Mouse (Mus musculus) kidney, postnatal 36 days (tissue): ENCODE data around the gene Hoxb8.

Experiments
- DNase-seq, 2 experiments: peaks; one replicate each; pipeline ENCODE4 v3.0.0; 2021 to 2022; ENCODE audit warnings: mixed read lengths in 2 of 2

The Hoxb8 gene

DNA sequence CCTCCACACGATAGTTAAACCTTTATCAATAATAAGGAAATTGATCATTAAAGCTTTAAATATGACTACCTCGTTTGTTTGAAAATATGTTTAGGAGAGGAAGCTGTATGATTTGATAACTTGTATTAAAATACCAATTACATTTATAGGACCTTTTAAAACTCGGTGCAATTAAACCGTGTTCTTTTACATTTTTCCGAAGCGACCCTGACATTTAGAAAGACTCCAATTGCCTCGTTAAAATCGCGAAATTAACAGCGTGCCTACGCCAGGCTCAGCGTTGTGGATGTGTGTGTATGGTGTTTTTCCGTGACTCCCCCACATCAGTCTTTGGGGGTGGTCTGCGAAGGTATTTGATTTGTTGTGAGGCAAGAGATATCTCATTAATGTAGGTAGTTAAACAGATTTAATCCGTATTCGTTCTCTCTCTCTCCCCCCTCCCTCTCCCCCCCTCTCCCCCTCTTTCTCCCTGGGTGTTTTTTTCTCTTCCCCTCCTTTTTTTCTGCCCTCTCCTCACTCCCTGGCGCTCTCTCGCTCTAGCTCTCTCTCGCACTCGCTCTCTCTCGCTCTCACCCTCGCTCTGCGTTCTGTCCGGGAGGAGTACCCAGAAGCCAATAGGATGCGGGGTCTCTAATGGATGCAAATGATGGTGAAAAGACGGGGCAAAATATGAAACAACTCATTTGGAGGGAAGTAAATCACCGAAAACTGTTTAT is at the start of gene Hoxb8:
TSS of gene Hoxb8 (plus strand) at position 51 of the 716 bp plus-strand sequence.
- DNase-seq: peak in 1 of 2 experiments; percentile 64

DNA sequence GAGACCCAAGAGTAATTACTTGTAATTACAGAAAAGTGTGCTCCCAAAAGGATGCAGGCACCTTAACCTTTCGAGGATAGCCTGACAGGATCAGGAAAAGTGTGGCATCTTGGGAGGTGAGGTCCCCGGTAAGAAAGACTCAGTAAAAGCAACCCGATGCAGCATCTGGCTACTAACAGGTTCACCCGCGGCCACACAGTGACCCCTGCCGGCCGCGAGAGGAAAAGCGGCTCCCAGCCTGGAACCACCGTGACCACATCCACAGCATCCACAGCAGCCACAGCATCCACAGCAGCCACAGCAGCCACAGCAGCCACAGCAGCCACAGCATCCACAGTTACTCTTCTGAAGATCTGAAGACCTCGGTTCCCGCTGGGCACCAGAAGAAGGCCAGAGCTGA is 46.8 kb upstream of the Hoxb8 start:
- DNase-seq: peak in 1 of 2 experiments; percentile 80

GRCm38 (mm10) chr11:96240211-96240610 is 41.5 kb upstream of the Hoxb8 start:
- DNase-seq: peak; percentile 53 to 79

DNA sequence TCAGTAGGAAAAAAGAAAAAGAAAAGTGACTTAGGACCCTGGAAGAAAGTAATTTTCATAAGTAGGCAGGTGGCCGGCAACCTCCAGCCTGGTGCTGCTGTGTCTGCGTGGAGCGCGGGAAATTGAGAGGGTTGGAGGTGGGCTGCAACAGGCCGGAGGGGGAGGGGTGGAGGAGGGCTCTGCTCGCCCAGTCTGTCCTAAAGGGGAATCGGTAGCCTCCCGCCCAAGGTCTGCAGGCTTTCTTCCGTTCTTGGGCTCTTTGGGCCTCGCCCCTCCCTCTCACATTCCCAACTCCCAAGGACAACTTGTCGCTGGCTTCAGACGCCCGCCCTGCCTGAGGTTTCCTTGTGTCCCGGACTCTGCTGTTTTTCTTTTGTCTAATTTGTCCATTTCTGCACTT is 30.8 kb upstream of the Hoxb8 start:
- DNase-seq: peak; percentile 75 to 77

- DNase-seq: peak; percentile 71 to 79
Observed at GRCm38 (mm10) chr11:96251480-96252031, 30.1 kb upstream of the Hoxb8 start.

DNA sequence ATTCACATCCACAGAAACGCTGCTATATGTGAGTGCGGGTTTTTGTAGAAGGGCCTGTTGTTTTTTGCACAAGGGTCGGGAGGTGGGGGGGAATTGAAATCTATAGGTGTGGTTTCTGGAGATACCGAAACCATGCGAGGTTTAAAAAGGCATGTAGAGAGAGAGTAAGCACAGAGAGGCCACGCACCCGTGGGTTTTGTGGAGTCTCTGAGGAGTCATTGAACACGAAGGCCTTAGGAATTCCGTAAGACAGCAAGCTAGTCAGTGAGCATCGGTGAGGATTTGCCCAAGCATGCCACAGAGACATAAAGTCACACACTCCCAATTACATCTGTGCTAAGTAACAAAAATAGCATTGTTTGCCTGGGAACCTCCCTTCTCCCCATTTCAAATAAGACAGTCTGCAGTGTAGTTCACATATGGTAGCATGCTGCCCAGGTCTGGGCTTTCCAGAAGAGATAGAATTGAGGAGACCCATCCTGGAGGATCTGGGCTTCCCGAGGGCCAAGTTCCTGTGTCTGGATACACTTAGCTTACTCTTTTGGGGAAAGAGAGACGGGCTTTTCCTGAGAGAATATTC is 29.1 kb upstream of the Hoxb8 start:
- no peak for DNase-seq

GRCm38 (mm10) chr11:96254221-96254620 is 27.5 kb upstream of the Hoxb8 start:
- DNase-seq: peak; percentile 77 to 91

- DNase-seq: no peak
Observed at GRCm38 (mm10) chr11:96255111-96255995, 26.4 kb upstream of the Hoxb8 start.

DNA sequence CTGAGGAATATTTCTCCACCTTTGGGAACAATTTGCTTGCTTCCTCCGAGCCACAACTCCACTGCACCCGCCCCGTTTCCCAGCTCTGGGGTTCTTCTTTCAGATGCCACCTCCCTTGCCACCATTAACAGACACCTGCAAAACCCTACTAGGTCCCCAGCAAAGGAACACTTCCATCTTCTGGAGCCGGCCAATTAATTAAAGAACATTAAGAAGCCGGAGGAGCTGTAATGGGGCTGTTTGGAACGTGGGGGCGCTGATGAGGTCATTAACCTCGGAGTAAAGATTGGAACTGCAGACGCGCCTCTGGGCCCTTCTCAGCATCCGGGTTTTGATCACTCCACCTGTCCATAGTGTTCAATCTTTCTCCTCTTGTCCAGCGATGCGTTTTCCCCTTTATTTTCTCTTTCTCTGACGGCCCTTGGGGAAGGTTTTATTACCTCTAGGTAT is 25.7 kb upstream of the Hoxb8 start:
- no peak for DNase-seq

GRCm38 (mm10) chr11:96257141-96257540 is 24.6 kb upstream of the Hoxb8 start:
- DNase-seq: no peak

- DNase-seq: peak; percentile 81 to 90
Observed at GRCm38 (mm10) chr11:96259038-96259437, 22.7 kb upstream of the Hoxb8 start.

DNA sequence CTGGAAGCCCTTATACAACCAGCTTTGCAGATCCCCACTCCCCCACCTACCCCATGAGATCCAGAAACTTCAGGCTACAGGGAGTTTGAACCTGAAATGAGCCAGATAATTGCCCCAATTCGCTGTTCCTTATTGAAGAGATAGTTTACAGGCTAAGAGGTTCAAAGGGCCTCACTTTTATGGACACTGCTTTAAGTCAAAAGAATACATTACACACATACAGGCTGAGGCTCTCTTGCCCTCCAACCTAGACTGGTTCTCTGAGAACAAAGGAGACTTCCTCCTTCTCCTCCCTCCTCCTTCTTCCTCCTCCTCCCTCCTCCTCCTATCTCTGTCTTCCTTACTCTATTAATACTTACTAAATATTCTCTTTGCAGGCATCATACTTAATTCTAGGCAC is 22.2 kb upstream of the Hoxb8 start:
- no peak for DNase-seq

DNA sequence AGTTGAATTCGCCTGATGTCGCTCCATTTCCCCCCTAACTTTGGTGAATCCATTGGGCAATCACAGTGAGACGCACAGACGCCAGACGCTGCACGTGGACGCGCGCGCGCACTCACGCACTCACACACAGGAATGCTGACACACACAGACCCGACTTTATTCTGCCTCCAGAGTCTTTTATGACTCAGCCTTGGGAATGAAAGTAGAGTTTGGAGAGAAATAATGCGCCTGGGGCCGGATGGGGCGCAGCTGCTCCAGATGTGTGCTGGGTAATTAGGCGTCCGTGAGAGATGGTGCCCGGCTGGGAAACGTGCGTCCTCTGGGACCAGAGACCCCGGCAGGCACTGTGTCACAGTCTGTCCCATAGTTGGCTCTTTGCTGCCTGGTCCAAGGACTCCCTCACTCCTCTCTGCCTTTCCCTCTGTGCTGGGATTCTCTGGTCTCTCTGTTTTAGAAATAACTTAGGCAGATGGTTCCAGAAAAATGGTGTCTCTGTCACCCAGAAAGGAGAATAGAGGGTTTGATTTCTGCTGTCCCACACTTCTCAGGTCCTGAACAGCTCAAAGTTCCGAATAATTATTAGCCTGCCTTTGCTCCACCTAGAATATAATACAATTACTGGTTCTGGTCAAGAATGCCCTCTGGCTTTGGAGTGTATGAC is 21.3 kb upstream of the Hoxb8 start:
- peak; percentile 62 for DNase-seq

- DNase-seq: peak; percentile 94 to 97
Observed at GRCm38 (mm10) chr11:96261323-96261890, 20.3 kb upstream of the Hoxb8 start.

GRCm38 (mm10) chr11:96262262-96262830 is 19.4 kb upstream of the Hoxb8 start:
- DNase-seq: peak in 1 of 2 experiments; percentile 45

DNA sequence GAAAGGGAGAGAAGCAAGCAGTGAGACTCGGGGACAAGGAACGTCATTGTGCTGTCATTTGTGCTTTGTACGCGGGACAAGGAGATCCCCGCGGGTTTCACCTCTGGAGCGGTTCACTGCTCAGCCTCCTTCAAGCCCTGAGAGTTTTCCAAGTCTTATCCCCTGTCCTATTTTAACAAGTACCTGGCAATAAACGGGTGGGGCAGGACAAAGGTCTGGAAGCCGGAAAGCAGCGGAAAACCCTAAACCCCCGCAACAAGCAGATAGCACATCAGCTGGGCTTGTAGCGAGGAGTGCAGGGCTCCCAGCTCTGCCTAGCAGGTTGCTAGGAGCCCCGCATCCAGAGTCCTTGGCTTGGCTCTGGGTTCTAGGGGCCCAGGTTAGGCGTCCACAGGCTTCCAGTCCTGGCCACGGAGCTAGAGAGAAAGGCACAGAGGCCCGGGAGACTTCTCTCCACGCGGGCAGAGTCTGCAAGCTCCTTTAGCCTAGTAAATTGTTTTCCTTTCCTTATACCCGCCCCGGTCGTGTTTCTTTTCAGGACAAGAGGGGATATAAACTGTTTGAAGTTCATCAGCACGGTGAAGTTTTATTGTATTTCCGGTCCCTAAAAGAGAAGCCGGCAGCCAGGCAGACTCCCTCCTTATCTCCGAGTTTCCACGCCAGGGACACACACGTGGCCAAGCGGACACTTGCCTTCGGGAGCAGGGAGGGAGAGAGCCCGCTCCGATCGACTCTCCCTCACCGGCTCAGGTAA is 17.9 kb upstream of the Hoxb8 start:
- DNase-seq: peak in 1 of 2 experiments; percentile 25

DNA sequence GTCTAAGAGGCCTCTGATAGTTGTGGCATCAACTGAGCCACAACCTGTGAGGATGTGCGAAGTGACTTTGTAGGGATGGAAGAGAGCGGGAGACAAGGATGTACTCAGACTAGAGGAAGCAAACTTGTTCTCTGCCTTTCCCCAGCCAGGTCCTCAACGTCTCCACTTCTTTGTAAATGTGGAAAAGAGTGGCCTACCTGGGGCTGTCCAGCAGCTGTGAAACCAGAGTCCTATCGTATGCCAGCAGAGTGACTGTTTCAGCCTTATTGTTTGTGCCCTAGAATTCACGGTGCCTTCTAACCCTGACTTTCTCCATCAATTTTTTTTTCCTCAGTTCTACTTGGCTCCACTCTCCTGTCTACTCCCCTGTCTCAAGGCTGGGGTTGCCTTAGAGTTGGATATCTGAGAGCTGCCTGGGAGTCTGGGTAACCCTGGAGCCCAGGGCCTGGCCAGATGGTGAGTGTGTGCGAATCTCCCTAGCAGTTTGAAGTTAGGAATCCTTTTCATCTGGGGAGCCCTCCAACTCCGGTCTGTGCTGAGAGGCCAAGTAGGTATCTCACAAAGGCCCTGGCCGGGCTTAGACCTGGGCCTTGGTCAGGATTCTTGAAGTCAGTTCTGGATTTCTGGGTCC is 17.2 kb upstream of the Hoxb8 start:
- no peak for DNase-seq

- DNase-seq: peak; percentile 93
Observed at GRCm38 (mm10) chr11:96265954-96266353, 15.8 kb upstream of the Hoxb8 start.

DNA sequence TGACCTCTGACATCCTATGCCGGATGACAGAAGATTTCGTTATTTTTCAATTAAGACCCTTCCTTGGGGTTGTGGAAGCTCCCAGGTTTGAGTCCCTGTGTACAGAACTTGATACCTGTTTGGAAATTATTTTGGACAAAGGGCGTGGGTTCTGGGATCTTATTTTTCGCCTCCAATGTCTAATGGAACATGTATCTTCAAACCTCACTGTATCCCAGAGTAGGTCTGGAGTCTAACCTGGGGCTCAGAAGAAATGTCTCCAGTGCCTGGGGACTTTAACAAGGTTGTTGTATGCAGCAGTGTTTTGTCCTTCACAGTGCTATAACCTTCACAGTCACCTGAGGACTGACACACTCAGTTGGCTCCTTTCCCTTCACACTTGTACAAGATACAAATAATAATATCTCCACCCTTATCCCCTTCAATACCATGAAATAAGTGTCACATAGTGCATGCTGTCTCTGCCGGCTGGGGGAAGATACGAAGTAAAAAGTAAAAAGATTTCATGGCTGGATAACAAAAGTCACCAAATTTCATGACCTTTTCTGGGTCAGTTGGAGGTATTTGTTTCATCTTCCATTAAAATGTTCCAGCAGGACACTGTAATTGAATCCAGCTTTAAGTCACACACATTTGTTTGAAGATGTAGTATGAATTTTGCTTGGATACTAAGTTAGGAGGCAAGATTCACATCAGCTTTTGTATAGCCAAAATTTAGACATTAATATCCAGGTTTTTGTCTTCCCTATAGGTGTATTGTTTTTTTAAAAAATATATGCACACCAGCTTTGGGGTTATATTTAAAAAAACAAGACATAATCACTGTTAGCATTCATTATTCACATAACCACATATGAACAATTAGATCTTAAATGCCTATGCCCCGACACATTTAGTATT is 14.4 kb upstream of the Hoxb8 start:
- peak; percentile 0 to 1 for DNase-seq
